Mouse (Mus musculus) bone marrow macrophage, adult 2 months (primary cell): ENCODE results near the gene Anks3. TPM values are rescaled to one million over a fixed set of nuclear protein-coding genes. Genes with fewer than 3 reads are reported as not detected.

Source experiments
- H3K27ac ChIP-seq: 2 replicates; pipeline ENCODE4 v1.5.1; 2012; ENCODE audit warnings: low read depth, low read length; ENCODE audit not compliant: insufficient read depth
- H3K4me1 ChIP-seq: 2 replicates; pipeline ENCODE4 v1.6.1; 2012; ENCODE audit warnings: low read length; ENCODE audit not compliant: control insufficient read depth, insufficient read depth
- H3K4me3 ChIP-seq: 2 replicates; pipeline ENCODE4 v1.5.1; 2012; ENCODE audit warnings: mild to moderate bottlenecking, low read length, moderate library complexity; ENCODE audit not compliant: insufficient read depth
- CTCF ChIP-seq: IDR thresholded peaks from 2 replicates; pipeline ENCODE4 v1.5.1; 2012; ENCODE audit warnings: low read depth, mild to moderate bottlenecking, low read length, moderate library complexity
- POLR2A ChIP-seq: IDR thresholded peaks from 2 replicates; pipeline ENCODE4 v1.6.1; 2012; ENCODE audit warnings: mild to moderate bottlenecking, low read depth, low read length, borderline replicate concordance
- polyA plus RNA-seq: library from polyadenylated mRNA; stranded (reverse); fragments of >200 nt; gene quantifications from 2 replicates; pipeline ENCODE4 v1.2.4, GENCODE M21; 2012; ENCODE audit not compliant: missing spikeins, insufficient read depth, insufficient read length

The Anks3 gene
- polyA plus RNA-seq, 1 experiment, result 44.2 TPM

GRCm38 (mm10) chr16:4912074-4912648 is 51.8 kb downstream of the Anks3 start:
- Histone ChIP-seq H3K4me1 (peaks cover 47% of the 10 kb centered on the region), H3K4me3 (no peak overlapping the region), H3K27ac (peak overlapping the region; percentile 97)
- TF ChIP-seq CTCF, result no peak
- TF ChIP-seq POLR2A, result no peak

- peaks cover 49% of the 10 kb centered on the region for H3K4me1 ChIP-seq
Measured at GRCm38 (mm10) chr16:4910758-4911157, 53.2 kb downstream of the Anks3 start.

GRCm38 (mm10) chr16:4909745-4910144 is 54.3 kb downstream of the Anks3 start:
- Histone ChIP-seq H3K27ac (no peak overlapping the region), H3K4me3 (no peak overlapping the region), H3K4me1 (peaks cover 56% of the 10 kb centered on the region)
- TF ChIP-seq CTCF (no peak), POLR2A (no peak)

More at GRCm38 (mm10) chr16:4910758-4911157, 53.2 kb downstream of the Anks3 start:
- H3K4me3 ChIP-seq, result no peak overlapping the region
- no peak for TF ChIP-seq POLR2A
- TF ChIP-seq CTCF, result no peak
- H3K27ac ChIP-seq, result no peak overlapping the region

GRCm38 (mm10) chr16:4907972-4908371 is 56.0 kb downstream of the Anks3 start:
- Histone ChIP-seq H3K27ac (peak overlapping the region; percentile 65), H3K4me1 (peaks cover 52% of the 10 kb centered on the region), H3K4me3 (no peak overlapping the region)
- TF ChIP-seq POLR2A (no peak), CTCF (no peak)

- no peak for TF ChIP-seq CTCF
- no peak for TF ChIP-seq POLR2A
- no peak overlapping the region for H3K4me3 ChIP-seq
- H3K27ac ChIP-seq, result peak overlapping the region; percentile 65
- H3K4me1 ChIP-seq, result peaks cover 52% of the 10 kb centered on the region
Measured at GRCm38 (mm10) chr16:4907386-4907785, 56.6 kb downstream of the Anks3 start.

GRCm38 (mm10) chr16:4906559-4906958 is 57.4 kb downstream of the Anks3 start:
- Histone ChIP-seq H3K27ac (0 out of 2 replicates have a peak overlapping the region, but pooled peaks have one; percentile 65), H3K4me3 (no peak overlapping the region), H3K4me1 (peaks cover 51% of the 10 kb centered on the region)
- no peak for TF ChIP-seq POLR2A
- TF ChIP-seq CTCF, result no peak

- H3K27ac ChIP-seq, result no peak overlapping the region
- peaks cover 52% of the 10 kb centered on the region for H3K4me1 ChIP-seq
- no peak for TF ChIP-seq CTCF
- TF ChIP-seq POLR2A, result no peak
- no peak overlapping the region for H3K4me3 ChIP-seq
Measured at GRCm38 (mm10) chr16:4905591-4905990, 58.4 kb downstream of the Anks3 start.

- Histone ChIP-seq H3K27ac (no peak overlapping the region), H3K4me3 (no peak overlapping the region), H3K4me1 (peaks cover 52% of the 10 kb centered on the region)
- no peak for TF ChIP-seq POLR2A
Measured at GRCm38 (mm10) chr16:4904878-4905277, 59.1 kb downstream of the Anks3 start.

- no peak overlapping the region for H3K4me3 ChIP-seq
- no peak overlapping the region for H3K27ac ChIP-seq
- TF ChIP-seq CTCF (no peak), POLR2A (no peak)
- H3K4me1 ChIP-seq, result peaks cover 44% of the 10 kb centered on the region
Measured at GRCm38 (mm10) chr16:4903491-4904102, 60.4 kb downstream of the Anks3 start.

- Histone ChIP-seq H3K27ac (no peak overlapping the region), H3K4me1 (peaks cover 39% of the 10 kb centered on the region), H3K4me3 (no peak overlapping the region)
- TF ChIP-seq CTCF (no peak), POLR2A (no peak)
Measured at GRCm38 (mm10) chr16:4902390-4902789, 61.6 kb downstream of the Anks3 start.
